Mouse (Mus musculus) cerebellum, postnatal 36 days (tissue): ENCODE results near the gene Wee2.

Experiments used
- DNase-seq, 2 experiments: peaks; one replicate each; pipeline ENCODE4 v3.0.0; 2021 to 2022; ENCODE audit warnings: mixed read lengths in 2 of 2

The Wee2 gene

DNA sequence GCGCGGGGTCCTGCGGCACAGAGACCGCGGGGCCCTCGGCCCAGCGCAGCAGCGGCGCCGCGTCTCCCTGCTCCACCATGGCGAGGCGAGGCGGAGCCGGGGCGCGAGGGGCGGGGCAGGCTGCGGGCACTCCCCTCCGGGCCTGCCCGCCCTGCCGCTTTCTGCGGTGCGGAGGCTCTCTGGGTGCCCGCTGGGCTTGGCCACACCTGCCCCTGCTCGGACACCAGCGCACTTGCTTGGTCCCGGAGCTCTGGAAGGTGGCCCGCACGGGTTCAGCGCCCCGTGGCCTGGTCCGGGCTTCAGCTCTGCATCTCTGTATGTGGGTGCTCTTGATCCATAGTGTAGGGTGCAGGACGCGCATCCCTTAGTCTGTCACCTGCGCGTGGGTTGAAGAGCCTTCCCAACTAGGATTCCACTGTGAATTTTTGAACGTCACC is 2.8 kb upstream of the Wee2 start, which contains the start of gene E330009J07Rik:
TSS of gene E330009J07Rik (minus strand) at position 89 of the 437 bp plus-strand sequence.
- peak; percentile 89 to 93 for DNase-seq

DNA sequence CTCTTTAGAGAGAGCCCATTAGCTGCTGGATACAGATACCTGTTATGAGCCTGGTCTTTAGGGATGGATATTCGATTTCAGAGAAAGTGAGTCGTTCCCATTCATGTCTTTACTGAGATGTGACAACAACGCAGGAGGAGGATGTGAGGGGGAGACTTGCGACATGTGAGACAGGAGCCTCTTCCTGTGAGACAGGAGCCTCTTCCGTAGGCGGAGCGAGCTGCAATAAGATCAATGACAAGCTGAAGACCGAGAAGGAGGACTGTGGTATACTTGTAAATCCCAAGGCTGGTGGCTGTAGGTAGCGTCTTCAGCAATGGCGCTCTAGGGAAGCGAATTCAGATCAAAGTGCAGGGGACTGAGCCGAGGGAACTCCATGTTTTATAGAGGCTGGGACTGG is 843 bp downstream of the Wee2 start:
- DNase-seq = no peak

GRCm38 (mm10) chr6:40441276-40441675 is 2.4 kb downstream of the Wee2 start:
- no peak for DNase-seq

DNA sequence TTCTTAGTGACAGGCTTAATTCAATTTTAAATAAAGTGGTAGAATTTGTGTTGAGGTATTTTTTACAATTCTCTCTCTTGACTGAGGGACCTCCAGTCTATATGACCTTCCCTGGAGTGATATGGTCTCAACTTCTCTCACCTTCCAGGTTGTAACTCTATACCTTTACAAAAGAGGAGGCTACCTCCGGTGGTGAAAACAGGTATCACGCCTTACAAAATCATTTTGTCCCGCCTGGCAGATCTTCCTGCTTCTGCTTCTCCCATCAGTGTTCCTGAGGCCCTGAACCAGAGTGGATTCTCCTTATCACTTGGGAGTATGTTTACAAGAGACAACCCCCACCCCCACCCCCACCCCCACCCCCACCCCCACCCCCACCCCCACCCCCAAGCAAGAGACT is 2.9 kb downstream of the Wee2 start:
- no peak for DNase-seq

- no peak for DNase-seq
Measured at GRCm38 (mm10) chr6:40443281-40443928, 4.5 kb downstream of the Wee2 start.

- no peak for DNase-seq
Measured at GRCm38 (mm10) chr6:40448626-40449025, 9.7 kb downstream of the Wee2 start.

DNA sequence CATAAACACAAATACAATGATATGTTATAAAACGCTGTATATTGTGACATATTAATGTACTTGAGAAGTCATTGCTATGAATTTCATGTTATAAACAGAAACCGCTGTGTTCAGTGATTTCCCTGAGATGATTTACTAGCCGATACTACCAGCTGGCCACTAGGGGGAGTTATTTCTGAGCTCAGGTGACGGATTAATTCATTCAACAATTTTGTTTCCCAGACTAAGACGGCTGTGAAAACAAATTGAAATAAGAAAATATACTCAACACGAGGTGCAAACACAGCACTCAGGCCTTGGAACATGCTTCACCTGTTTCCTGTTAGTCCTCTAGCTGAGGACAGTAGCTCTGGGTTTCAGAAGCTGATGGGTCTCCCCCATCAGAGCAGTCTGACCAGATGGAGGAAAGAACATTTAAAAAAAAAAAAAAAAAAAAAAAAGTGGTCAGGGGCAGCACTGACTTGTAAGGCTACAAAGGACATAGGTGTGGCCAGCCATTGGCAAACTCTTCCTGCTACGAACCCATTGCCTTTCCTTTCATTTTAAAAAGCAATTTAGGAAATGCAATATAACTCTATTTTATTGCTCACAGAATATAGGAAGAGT is 15.7 kb downstream of the Wee2 start:
- DNase-seq = no peak

DNA sequence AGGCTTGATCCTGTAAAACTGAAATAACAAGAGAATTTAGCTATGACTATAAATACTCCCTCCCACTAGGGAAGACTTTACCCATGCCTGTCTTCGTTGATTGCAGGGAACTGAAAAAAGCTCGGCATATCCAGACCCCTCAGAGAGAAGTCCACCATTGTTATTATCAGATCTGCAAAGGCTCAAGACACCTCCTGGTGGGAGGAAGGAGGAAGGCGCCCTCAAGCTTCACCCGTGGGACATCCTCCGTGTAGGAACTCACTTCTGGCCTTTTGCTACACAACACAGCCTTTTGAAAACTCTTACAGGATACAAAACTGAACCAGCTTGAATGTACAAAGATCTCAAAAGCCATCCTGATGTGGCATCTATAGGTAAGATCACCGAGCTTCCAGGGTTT is 26.8 kb downstream of the Wee2 start:
- no peak for DNase-seq

DNA sequence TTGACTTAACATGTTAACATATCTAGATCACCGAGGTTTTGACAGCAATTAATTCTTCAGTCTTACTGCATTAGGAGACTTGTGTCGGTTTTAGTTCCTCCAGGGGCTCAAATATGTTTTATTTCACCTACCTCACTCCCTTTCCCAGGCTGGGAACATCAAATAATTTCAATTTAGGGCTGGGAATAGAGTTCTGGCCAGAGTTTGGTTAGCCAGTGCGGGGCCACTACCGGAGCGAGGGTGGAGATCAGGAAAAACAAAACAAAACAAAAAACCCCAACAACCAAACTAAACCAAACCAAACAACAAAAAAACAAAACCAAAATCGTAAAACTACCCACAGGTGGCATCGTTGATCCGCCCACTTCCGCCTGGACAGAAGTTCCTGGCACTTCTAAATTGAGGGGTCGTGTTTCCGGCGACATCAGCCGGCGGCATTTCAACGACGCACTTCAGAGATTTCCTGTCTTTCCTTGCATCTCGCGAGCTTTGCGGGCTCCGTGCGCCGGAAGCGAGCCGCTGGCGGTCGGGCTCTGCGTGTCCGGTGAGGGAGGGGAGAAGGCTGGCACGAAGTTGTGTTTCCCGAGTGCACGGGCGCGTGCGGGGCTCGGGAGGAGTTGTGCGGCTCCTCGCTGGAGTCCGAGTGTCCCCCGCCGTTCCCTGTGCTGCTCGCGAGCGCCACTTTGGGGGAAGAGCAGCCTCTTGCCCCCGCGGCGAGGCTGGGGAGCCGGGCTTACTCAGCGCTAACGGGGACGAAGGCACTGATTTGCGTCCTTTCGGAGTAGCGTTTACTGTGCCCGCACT is 32.2 kb downstream of the Wee2 start, which contains the start of gene Ssbp1:
TSS of gene Ssbp1 (plus strand) at position 437 of the 804 bp plus-strand sequence.
- peak; percentile 89 to 91 for DNase-seq

DNA sequence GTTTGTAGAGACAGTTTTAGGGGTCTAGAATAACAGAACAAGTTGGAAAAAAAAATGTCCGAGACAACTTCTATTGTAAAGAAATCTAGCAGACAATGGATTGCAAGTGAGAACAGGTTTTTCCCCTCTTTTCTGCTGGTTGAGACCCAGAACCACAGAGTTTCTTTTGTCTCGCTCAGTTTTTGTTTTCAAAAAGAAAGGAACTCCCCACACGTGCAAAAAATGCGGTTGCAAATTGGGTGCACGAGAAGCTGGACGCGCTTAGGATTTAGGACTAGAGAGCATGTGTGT is 32.8 kb downstream of the Wee2 start:
- DNase-seq = no peak

- DNase-seq = no peak
Measured at GRCm38 (mm10) chr6:40476132-40476531, 37.2 kb downstream of the Wee2 start.

GRCm38 (mm10) chr6:40479705-40480104 is 40.8 kb downstream of the Wee2 start:
- DNase-seq = no peak

DNA sequence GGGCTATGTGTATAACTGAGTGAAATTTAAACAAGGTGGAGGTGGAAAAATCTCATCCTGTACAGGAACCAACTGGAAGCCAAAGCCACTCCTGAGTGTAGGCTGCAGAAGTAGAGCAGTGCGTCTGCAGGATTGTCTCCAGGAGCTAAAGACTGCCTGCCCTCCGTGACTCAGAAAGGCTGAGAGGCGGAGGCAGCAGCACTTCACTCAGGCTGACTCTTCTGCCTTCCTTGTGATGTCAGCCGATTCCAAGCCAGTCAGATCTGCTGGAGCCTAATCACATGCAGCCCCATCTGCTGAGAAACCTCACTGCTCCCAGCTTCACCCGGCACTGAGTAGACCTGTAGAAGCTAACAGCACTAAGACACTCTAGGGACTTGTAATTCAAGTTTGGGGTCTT is 43.4 kb downstream of the Wee2 start:
- no peak for DNase-seq

GRCm38 (mm10) chr6:40490933-40491332 is 52.0 kb downstream of the Wee2 start, which contains the start of gene Tas2r137:
TSS of gene Tas2r137 (plus strand) at chr6:40491233.
- DNase-seq = no peak

- DNase-seq = no peak
Measured at GRCm38 (mm10) chr6:40493229-40493628, 54.3 kb downstream of the Wee2 start, which contains the start of gene Tas2r108. TSS of gene Tas2r108 (plus strand) at chr6:40493529.
